In the genomic region with DNA sequence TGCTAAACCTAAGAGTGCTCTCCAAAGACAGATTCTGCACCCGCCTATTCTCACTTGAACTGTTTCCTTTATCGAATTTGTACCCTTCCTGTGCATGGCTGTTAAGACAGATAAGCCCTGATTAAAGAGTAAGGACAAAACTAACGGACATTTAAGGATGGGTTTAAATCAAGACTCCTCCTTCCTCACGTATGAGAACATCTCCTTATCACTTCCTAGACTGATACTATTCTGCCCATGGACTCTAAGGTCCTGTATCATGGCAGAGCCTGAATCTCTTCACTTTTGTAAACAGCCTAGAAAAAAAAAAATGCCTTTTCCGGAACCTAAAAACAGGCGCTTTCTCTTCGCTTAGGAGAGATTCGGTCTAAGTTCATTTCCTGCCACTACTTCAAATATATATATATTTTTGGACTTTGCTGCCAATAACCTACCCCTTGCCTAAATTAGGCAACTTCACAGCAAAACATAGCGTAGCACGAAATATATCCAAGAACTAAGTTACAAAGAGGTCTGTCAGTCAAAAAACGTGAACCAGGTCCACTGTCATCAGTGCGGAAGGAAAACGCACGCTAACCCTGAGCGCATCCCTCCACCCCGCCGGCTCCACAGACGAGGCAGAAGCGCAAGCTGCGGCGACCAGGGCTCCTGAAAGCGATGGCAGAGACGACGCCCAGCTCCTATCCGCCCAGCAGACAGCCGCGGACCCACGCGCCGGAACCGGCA, we compare ENCODE assay signal across 8 mouse cellular contexts. TPM values are rescaled to one million over a fixed set of nuclear protein-coding genes. Genes with fewer than 3 reads are reported as not detected.
A peak's percentile ranks its signal among the peaks of the same experiment; 100 is the strongest.
DNase-seq lines count a peak whose midpoint lies in the region; ATAC-seq and TF ChIP-seq lines count a peak whose summit lies in the region.

No protein-coding gene starts in this region.

- H3K4me3 ChIP-seq in lung, embryonic 14.5 days (ENCODE audit: low read depth, low read length) = peak overlapping the region; percentile 99
- H3K4me3 ChIP-seq in embryonic facial prominence, embryonic 11.5 days (ENCODE audit: low read depth, low read length) = peak overlapping the region; percentile 95
- peak overlapping the region; percentile 81 for H3K4me3 ChIP-seq in intestine, postnatal 0 days (ENCODE audit: low read depth, low read length)
- peak overlapping the region; percentile 98 for H3K4me3 ChIP-seq in neural tube, embryonic 14.5 days (ENCODE audit: low read depth, low read length)

- peak overlapping the region; percentile 63 for H3K4me2 ChIP-seq in lung, embryonic 14.5 days
- H3K4me2 ChIP-seq in embryonic facial prominence, embryonic 11.5 days (ENCODE audit: low read depth, low read length) = peak overlapping the region; percentile 56
- H3K4me2 ChIP-seq in intestine, postnatal 0 days (replicated peaks; ENCODE audit: low read depth) = peak overlapping the region; percentile 89
- peak overlapping the region; percentile 77 for H3K4me2 ChIP-seq in neural tube, embryonic 14.5 days (ENCODE audit: low read depth, low read length)

- H3K9ac ChIP-seq in lung, embryonic 14.5 days = peak overlapping the region; percentile 64
- peak overlapping the region; percentile 61 for H3K9ac ChIP-seq in embryonic facial prominence, embryonic 11.5 days (replicated peaks; ENCODE audit: low read length)
- peak overlapping the region; percentile 78 for H3K9ac ChIP-seq in intestine, postnatal 0 days (ENCODE audit: low read depth, low read length)
- peak overlapping the region; percentile 51 for H3K9ac ChIP-seq in neural tube, embryonic 14.5 days (replicated peaks; ENCODE audit: low read depth, low read length)

- no peaks in the 10 kb centered on the region for H3K9me3 ChIP-seq in lung, embryonic 14.5 days (ENCODE audit: low read depth, low read length)
- H3K9me3 ChIP-seq in embryonic facial prominence, embryonic 11.5 days (replicated peaks; ENCODE audit: control insufficient read depth, low read length) = no peaks in the 10 kb centered on the region
- no peaks in the 10 kb centered on the region for H3K9me3 ChIP-seq in intestine, postnatal 0 days (ENCODE audit: control insufficient read depth)
- H3K9me3 ChIP-seq in neural tube, embryonic 14.5 days (ENCODE audit: control insufficient read depth, low read length) = no peaks in the 10 kb centered on the region

- no peaks in the 10 kb centered on the region for H3K36me3 ChIP-seq in lung, embryonic 14.5 days (ENCODE audit: insufficient read depth)
- no peaks in the 10 kb centered on the region for H3K36me3 ChIP-seq in embryonic facial prominence, embryonic 11.5 days (replicated peaks; ENCODE audit: control insufficient read depth, insufficient read depth, low read depth, low read length)
- no peaks in the 10 kb centered on the region for H3K36me3 ChIP-seq in intestine, postnatal 0 days (ENCODE audit: control insufficient read depth, insufficient read depth)
- H3K36me3 ChIP-seq in neural tube, embryonic 14.5 days (ENCODE audit: control insufficient read depth, insufficient read depth, low read length) = no peaks in the 10 kb centered on the region

- TF ChIP-seq CTCF in lung, embryonic 14.5 days (IDR thresholded peaks at IDR 0.05; ENCODE audit: low read depth) = no peak
- TF ChIP-seq CTCF in intestine, postnatal 0 days (IDR thresholded peaks at IDR 0.05; ENCODE audit: low read depth) = no peak

- peak; percentile 7 for DNase-seq in lung, embryonic 14.5 days
- no peak for DNase-seq in lung, adult 18-20 months
- DNase-seq in embryonic facial prominence, embryonic 11.5 days (ENCODE audit: low spot score) = no peak
- DNase-seq in urinary bladder, postnatal 36 days (ENCODE audit: low spot score in 2 of 2) = no peak

- ATAC-seq in lung, embryonic 14.5 days (ENCODE audit: insufficient read depth) = peak; percentile 76
- ATAC-seq in embryonic facial prominence, embryonic 11.5 days (replicated peaks; ENCODE audit: insufficient number of reproducible peaks, low FRiP score, low TSS enrichment, low read depth) = peak; percentile 64
- peak; percentile 72 for ATAC-seq in intestine, postnatal 0 days
- ATAC-seq in neural tube, embryonic 14.5 days (ENCODE audit: low read depth) = peak; percentile 83
- ATAC-seq in granulocyte monocyte progenitor cell, adult 5-6 weeks (replicated peaks; ENCODE audit: poor library complexity, severe bottlenecking) = no peak
- ATAC-seq in cerebellum, adult (ENCODE audit: insufficient number of reproducible peaks, low FRiP score, low TSS enrichment) = no peak

- no peak overlapping the region for H3K27ac ChIP-seq in lung, embryonic 14.5 days (ENCODE audit: low read depth)
- H3K27ac ChIP-seq in embryonic facial prominence, embryonic 11.5 days (replicated peaks; ENCODE audit: low read depth, low read length) = no peak overlapping the region
- H3K27ac ChIP-seq in intestine, postnatal 0 days (ENCODE audit: low read depth, low read length) = no peak overlapping the region
- H3K27ac ChIP-seq in neural tube, embryonic 14.5 days (ENCODE audit: low read depth, low read length) = no peak overlapping the region

- no peaks in the 10 kb centered on the region for H3K27me3 ChIP-seq in lung, embryonic 14.5 days (ENCODE audit: insufficient read depth, low read length)
- H3K27me3 ChIP-seq in embryonic facial prominence, embryonic 11.5 days (ENCODE audit: control insufficient read depth, insufficient read depth, low read length) = no peaks in the 10 kb centered on the region
- no peaks in the 10 kb centered on the region for H3K27me3 ChIP-seq in intestine, postnatal 0 days (replicated peaks; ENCODE audit: control insufficient read depth, insufficient read depth, low read length)
- H3K27me3 ChIP-seq in neural tube, embryonic 14.5 days (ENCODE audit: control insufficient read depth, insufficient read depth, low read length) = no peaks in the 10 kb centered on the region

- WGBS in lung, embryonic 14.5 days = 4% methylated on average over 31 of the region's 31 CpGs
- 7% methylated on average over 31 of the region's 31 CpGs for WGBS in embryonic facial prominence, embryonic 11.5 days
- WGBS in intestine, postnatal 0 days = 4% methylated on average over 31 of the region's 31 CpGs
- 7% methylated on average over 31 of the region's 31 CpGs for WGBS in neural tube, embryonic 14.5 days

- no peaks in the 10 kb centered on the region for H3K4me1 ChIP-seq in lung, embryonic 14.5 days (ENCODE audit: insufficient read depth)
- H3K4me1 ChIP-seq in embryonic facial prominence, embryonic 11.5 days (ENCODE audit: control insufficient read depth, insufficient read depth, low read length) = no peaks in the 10 kb centered on the region
- 0 out of 2 replicates have a peak, but pooled peaks cover 4% of the 10 kb centered on the region for H3K4me1 ChIP-seq in intestine, postnatal 0 days (replicated peaks; ENCODE audit: control insufficient read depth, insufficient read depth, low read length)
- H3K4me1 ChIP-seq in neural tube, embryonic 14.5 days (ENCODE audit: control insufficient read depth, insufficient read depth, low read length) = peaks cover 6% of the 10 kb centered on the region; the same call in 1 of the 2 replicates

RNA-seq across cellular contexts. Expression of gene Recql, which starts 0.4 kb away (rescaled TPM):
- 29.9 and 33.0 TPM in 2 replicates for polyA plus RNA-seq in lung, embryonic 14.5 days (2014; fragmentation: Nextera tagmentation; extraction: Ambion mirVana)
- 37.3 TPM in 2 replicates for polyA plus RNA-seq in embryonic facial prominence, embryonic 11.5 days (2014; fragmentation: Nextera tagmentation; extraction: Ambion mirVana)
- polyA plus RNA-seq in intestine, postnatal 0 days (2015; fragmentation: Nextera tagmentation; extraction: Ambion mirVana) = 7.8 and 8.9 TPM in 2 replicates
- 27.9 and 32.3 TPM in 2 replicates for polyA plus RNA-seq in neural tube, embryonic 14.5 days (2014; fragmentation: Nextera tagmentation; extraction: Ambion mirVana)
- 44.0 and 62.4 TPM in 2 replicates for total RNA-seq in granulocyte monocyte progenitor cell, adult 5-6 weeks (2014; fragmentation: Nextera tagmentation)
- total RNA-seq in granulocyte monocyte progenitor cell, adult 5-6 weeks (2017) = 35.8 and 45.6 TPM in 2 replicates

RNA-seq across cellular contexts. Expression of gene Golt1b, which starts 0.6 kb away (rescaled TPM):
- polyA plus RNA-seq in lung, embryonic 14.5 days (2014; fragmentation: Nextera tagmentation; extraction: Ambion mirVana) = 107 and 113 TPM in 2 replicates
- 136 and 144 TPM in 2 replicates for polyA plus RNA-seq in embryonic facial prominence, embryonic 11.5 days (2014; fragmentation: Nextera tagmentation; extraction: Ambion mirVana)
- polyA plus RNA-seq in intestine, postnatal 0 days (2015; fragmentation: Nextera tagmentation; extraction: Ambion mirVana) = 29.3 and 30.8 TPM in 2 replicates
- polyA plus RNA-seq in neural tube, embryonic 14.5 days (2014; fragmentation: Nextera tagmentation; extraction: Ambion mirVana) = 80.4 and 87.0 TPM in 2 replicates
- 27.1 and 32.9 TPM in 2 replicates for total RNA-seq in granulocyte monocyte progenitor cell, adult 5-6 weeks (2014; fragmentation: Nextera tagmentation)
- total RNA-seq in granulocyte monocyte progenitor cell, adult 5-6 weeks (2017) = 35.3 and 36.2 TPM in 2 replicates

RNA-seq across cellular contexts. Expression of gene Spx, which starts 26.8 kb away (rescaled TPM):
- 1.5 and 1.6 TPM in 2 replicates for polyA plus RNA-seq in lung, embryonic 14.5 days (2014; fragmentation: Nextera tagmentation; extraction: Ambion mirVana)
- polyA plus RNA-seq in embryonic facial prominence, embryonic 11.5 days (2014; fragmentation: Nextera tagmentation; extraction: Ambion mirVana) = 0.59 and 0.78 TPM in 2 replicates
- polyA plus RNA-seq in intestine, postnatal 0 days (2015; fragmentation: Nextera tagmentation; extraction: Ambion mirVana) = not detected in 2 replicates
- 1.4 and 1.9 TPM in 2 replicates for polyA plus RNA-seq in neural tube, embryonic 14.5 days (2014; fragmentation: Nextera tagmentation; extraction: Ambion mirVana)
- total RNA-seq in granulocyte monocyte progenitor cell, adult 5-6 weeks (2014; fragmentation: Nextera tagmentation) = not detected in 2 replicates
- total RNA-seq in granulocyte monocyte progenitor cell, adult 5-6 weeks (2017) = 0.09 TPM in 1 of 2 replicates, not detected in the other

RNA-seq across cellular contexts. Expression of gene Pyroxd1, which starts 41.0 kb away (rescaled TPM):
- 17.7 and 21.2 TPM in 2 replicates for polyA plus RNA-seq in lung, embryonic 14.5 days (2014; fragmentation: Nextera tagmentation; extraction: Ambion mirVana)
- 21.5 and 25.0 TPM in 2 replicates for polyA plus RNA-seq in embryonic facial prominence, embryonic 11.5 days (2014; fragmentation: Nextera tagmentation; extraction: Ambion mirVana)
- polyA plus RNA-seq in intestine, postnatal 0 days (2015; fragmentation: Nextera tagmentation; extraction: Ambion mirVana) = 16.2 and 16.6 TPM in 2 replicates
- 19.4 and 22.4 TPM in 2 replicates for polyA plus RNA-seq in neural tube, embryonic 14.5 days (2014; fragmentation: Nextera tagmentation; extraction: Ambion mirVana)
- total RNA-seq in granulocyte monocyte progenitor cell, adult 5-6 weeks (2014; fragmentation: Nextera tagmentation) = 9.3 and 11.6 TPM in 2 replicates
- 14.0 and 15.3 TPM in 2 replicates for total RNA-seq in granulocyte monocyte progenitor cell, adult 5-6 weeks (2017)

Comparison
In these comparisons a context has a peak if more than half of its experiments do, and no peak if none do; other contexts are left out.
1. ATAC-seq: peak in lung, embryonic 14.5 days (single experiment), embryonic facial prominence, embryonic 11.5 days (single experiment), intestine, postnatal 0 days (single experiment) and neural tube, embryonic 14.5 days (single experiment); none in granulocyte monocyte progenitor cell, adult 5-6 weeks (single experiment) and cerebellum, adult (single experiment).
2. Peak in every context shown above with its lines, with median percentiles within 50 percentile points of each other: H3K4me2 ChIP-seq, H3K4me3 ChIP-seq and H3K9ac ChIP-seq.